Mouse (Mus musculus) c-Kit-negative CD71-positive TER-119-positive erythroid progenitor cells, embryonic 14.5 days (primary cell): ENCODE data around the gene Sept3.
"Not testable (repeated sequence)": the region's sequence is repeated elsewhere in the genome, so short reads cannot be mapped to it uniquely, and the experiment has no call there.

Experiments used
- DNase-seq: peaks from one replicate; pipeline ENCODE4 v3.0.0-alpha.2; 2013; ENCODE audit warnings: low read depth, low spot score

The Sept3 gene

GRCm38 (mm10) chr15:82274593-82274926 is at the start of gene Sept3:
Gene Sept3 (plus strand): TSS chr15:82274893.
- DNase-seq: no peak

- DNase-seq: no peak
Measured at GRCm38 (mm10) chr15:82225769-82226168, 48.9 kb upstream of the Sept3 start.

- peak; percentile 34 for DNase-seq
Measured at GRCm38 (mm10) chr15:82229542-82230045, 45.1 kb upstream of the Sept3 start.

- no peak for DNase-seq
Measured at GRCm38 (mm10) chr15:82230098-82230611, 44.5 kb upstream of the Sept3 start.

GRCm38 (mm10) chr15:82231100-82231499 is 43.6 kb upstream of the Sept3 start:
- DNase-seq: no peak

- DNase-seq: no peak
Measured at GRCm38 (mm10) chr15:82231591-82232378, 42.9 kb upstream of the Sept3 start.

GRCm38 (mm10) chr15:82232651-82233050 is 42.0 kb upstream of the Sept3 start:
- DNase-seq: no peak

- DNase-seq: no peak
Measured at GRCm38 (mm10) chr15:82235661-82236060, 39.0 kb upstream of the Sept3 start.

- DNase-seq: peak; percentile 73
Measured at GRCm38 (mm10) chr15:82236565-82236964, 38.1 kb upstream of the Sept3 start.

- no peak for DNase-seq
Measured at GRCm38 (mm10) chr15:82243311-82243710, 31.4 kb upstream of the Sept3 start.

- no peak for DNase-seq
Measured at GRCm38 (mm10) chr15:82243742-82244114, 31.0 kb upstream of the Sept3 start.

- peak; percentile 90 for DNase-seq
Measured at GRCm38 (mm10) chr15:82244115-82244804, 30.4 kb upstream of the Sept3 start, which contains the start of gene Cenpm. Gene Cenpm (minus strand): TSS chr15:82244748.

GRCm38 (mm10) chr15:82244805-82245161 is 29.9 kb upstream of the Sept3 start:
- not testable (repeated sequence) for DNase-seq

- no peak for DNase-seq
Measured at GRCm38 (mm10) chr15:82247131-82247776, 27.4 kb upstream of the Sept3 start.

GRCm38 (mm10) chr15:82251579-82251978 is 23.1 kb upstream of the Sept3 start:
- no peak for DNase-seq

GRCm38 (mm10) chr15:82252097-82252496 is 22.6 kb upstream of the Sept3 start, which contains the start of gene 1500009C09Rik:
Gene 1500009C09Rik (plus strand): TSS chr15:82252397.
- no peak for DNase-seq

- DNase-seq: no peak
Measured at GRCm38 (mm10) chr15:82255248-82255647, 19.4 kb upstream of the Sept3 start.

GRCm38 (mm10) chr15:82255944-82256383 is 18.7 kb upstream of the Sept3 start:
- DNase-seq: no peak

GRCm38 (mm10) chr15:82259510-82259909 is 15.2 kb upstream of the Sept3 start:
- DNase-seq: peak; percentile 39

GRCm38 (mm10) chr15:82266356-82266755 is 8.3 kb upstream of the Sept3 start:
- peak; percentile 38 for DNase-seq

GRCm38 (mm10) chr15:82268185-82268584 is 6.5 kb upstream of the Sept3 start:
- no peak for DNase-seq

- DNase-seq: no peak
Measured at GRCm38 (mm10) chr15:82268783-82269182, 5.9 kb upstream of the Sept3 start.
